Mouse (Mus musculus): ENCODE data around the gene C130032M10Rik.

GRCm38 (mm10) chr9:114541279-114541741 is 25.8 kb downstream of the C130032M10Rik start:
- TF ChIP-seq MAX (IDR thresholded peaks at IDR 0.05; ENCODE audit: low read depth): no peak
- TF ChIP-seq POLR2A (IDR thresholded peaks at IDR 0.05; ENCODE audit: insufficient read length, low read depth): no peak
- TF ChIP-seq TCF12 (IDR thresholded peaks at IDR 0.05; ENCODE audit: insufficient read depth, poor library complexity, severe bottlenecking): peak; percentile 40
- TF ChIP-seq SRF (IDR thresholded peaks at IDR 0.05; ENCODE audit: control insufficient read depth, insufficient read length, low read depth): no peak
- TF ChIP-seq E2F4 (IDR thresholded peaks at IDR 0.05; ENCODE audit: insufficient read depth): no peak

Measured in myocyte (in vitro differentiated cells).